Mouse (Mus musculus): ENCODE data around the gene Dnaic2. TPM values are rescaled to one million over a fixed set of nuclear protein-coding genes. Genes with fewer than 3 reads are reported as not detected.

The Dnaic2 gene
- polyA plus RNA-seq, 1 experiment = not detected

DNA sequence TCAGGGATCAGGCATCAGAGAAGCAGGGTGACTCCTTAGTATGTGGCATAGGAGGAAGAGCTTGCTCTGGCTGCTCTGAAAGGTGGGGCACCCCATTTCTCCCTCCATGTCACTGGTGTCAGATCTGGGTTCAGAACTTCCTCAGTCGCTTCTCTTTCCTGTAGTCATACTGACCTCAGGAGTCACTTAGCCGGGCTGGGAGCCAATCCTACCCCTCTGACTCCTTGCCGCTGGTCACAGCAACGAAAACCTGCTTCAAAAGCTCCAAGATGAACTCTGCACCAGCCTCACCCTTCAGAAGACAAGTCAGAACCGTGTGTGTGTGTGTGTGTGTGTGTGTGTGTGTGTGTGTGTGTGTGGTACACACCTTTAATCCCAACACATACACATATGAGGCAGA is 20.9 kb upstream of the Dnaic2 start:
- Histone ChIP-seq H3K4me3 (replicated peaks; ENCODE audit: control insufficient read depth, low read depth, low read length) (no peak overlapping the region), H3K27ac (ENCODE audit: control insufficient read depth, insufficient read depth, low read depth, low read length, poor library complexity) (no peak overlapping the region), H3K4me1 (ENCODE audit: control insufficient read depth, insufficient read depth, low read length) (peaks cover 1% of the 10 kb centered on the region; the same call in 1 of the 2 replicates)
- 23% methylated on average over 5 of the region's 5 CpGs for WGBS
- TF ChIP-seq CTCF (IDR thresholded peaks at IDR 0.05; ENCODE audit: control insufficient read depth, insufficient read depth, low read length) = no peak
- TF ChIP-seq POLR2A (IDR thresholded peaks at IDR 0.05; ENCODE audit: borderline replicate concordance, control insufficient read depth, low read depth, low read length) = no peak

DNA sequence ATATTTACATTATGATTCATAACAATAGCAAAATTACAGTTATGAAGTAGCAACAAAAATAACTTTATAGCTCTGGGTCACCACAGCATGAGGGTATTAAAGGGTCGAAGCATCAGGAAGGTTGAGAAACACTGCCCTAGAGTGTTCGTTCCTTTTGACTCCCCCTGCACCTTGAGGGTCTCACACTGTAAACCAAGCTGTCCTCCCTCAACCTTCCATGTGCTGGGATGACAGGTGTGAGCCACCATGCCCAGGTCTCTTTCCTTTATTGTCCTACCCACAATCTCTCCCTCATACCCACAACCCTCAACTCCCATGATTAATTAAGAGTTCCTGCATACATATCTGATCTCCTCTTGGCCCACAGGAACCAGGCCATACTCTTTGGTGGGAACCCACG is 15.8 kb upstream of the Dnaic2 start:
- Histone ChIP-seq H3K4me3 (replicated peaks; ENCODE audit: control insufficient read depth, low read depth, low read length) (no peak overlapping the region), H3K4me1 (ENCODE audit: control insufficient read depth, insufficient read depth, low read length) (no peaks in the 10 kb centered on the region), H3K27ac (ENCODE audit: control insufficient read depth, insufficient read depth, low read depth, low read length, poor library complexity) (no peak overlapping the region)
- TF ChIP-seq CTCF (IDR thresholded peaks at IDR 0.05; ENCODE audit: control insufficient read depth, insufficient read depth, low read length) (no peak), POLR2A (IDR thresholded peaks at IDR 0.05; ENCODE audit: borderline replicate concordance, control insufficient read depth, low read depth, low read length) (no peak)
- WGBS = 81% methylated on average over 3 of the region's 3 CpGs

DNA sequence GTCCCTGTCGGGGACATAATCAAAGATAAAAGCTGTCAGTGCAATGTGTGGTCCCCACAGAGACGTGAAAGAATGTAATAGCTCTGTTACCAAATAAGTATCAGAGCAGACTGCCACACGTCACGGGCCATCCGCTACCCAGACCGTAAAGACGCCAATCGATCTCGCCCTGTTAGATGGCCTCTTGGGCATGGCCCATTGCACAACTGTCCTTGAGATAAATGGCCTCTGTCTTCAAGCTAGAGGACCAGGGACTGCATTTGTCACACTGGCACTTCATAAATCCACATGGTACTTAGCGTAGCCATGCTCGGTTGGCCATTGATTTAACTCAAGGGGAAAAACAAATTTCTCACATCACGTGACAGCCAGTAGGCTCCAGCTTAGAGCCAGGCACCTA is 15.3 kb upstream of the Dnaic2 start:
- WGBS = 77% methylated on average over 12 of the region's 12 CpGs
- H3K27ac ChIP-seq (ENCODE audit: control insufficient read depth, insufficient read depth, low read depth, low read length, poor library complexity) = no peak overlapping the region
- H3K4me1 ChIP-seq (ENCODE audit: control insufficient read depth, insufficient read depth, low read length) = no peaks in the 10 kb centered on the region
- H3K4me3 ChIP-seq (replicated peaks; ENCODE audit: control insufficient read depth, low read depth, low read length) = no peak overlapping the region
- TF ChIP-seq CTCF (IDR thresholded peaks at IDR 0.05; ENCODE audit: control insufficient read depth, insufficient read depth, low read length) = no peak
- no peak for TF ChIP-seq POLR2A (IDR thresholded peaks at IDR 0.05; ENCODE audit: borderline replicate concordance, control insufficient read depth, low read depth, low read length)

DNA sequence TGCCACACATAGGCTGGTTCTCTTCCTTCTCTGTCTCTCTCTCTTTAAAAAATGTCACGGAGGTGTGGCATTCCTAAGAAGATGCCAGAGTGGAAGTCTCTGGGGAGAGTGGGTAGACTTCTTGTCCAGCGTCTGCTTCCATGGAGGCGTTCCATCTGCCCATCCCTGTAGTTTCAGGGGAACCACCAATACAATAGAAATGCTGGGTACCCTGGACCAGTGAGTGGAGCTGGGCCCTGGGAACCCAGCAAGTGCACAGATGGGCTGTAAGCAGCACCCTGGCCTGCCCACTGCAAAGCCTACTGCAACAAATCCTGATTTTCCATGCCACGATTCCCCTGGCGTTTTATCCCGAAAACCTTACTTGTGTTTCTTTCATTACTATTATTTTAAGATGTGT is 12.7 kb upstream of the Dnaic2 start:
- TF ChIP-seq CTCF (IDR thresholded peaks at IDR 0.05; ENCODE audit: control insufficient read depth, insufficient read depth, low read length) = no peak
- no peak for TF ChIP-seq POLR2A (IDR thresholded peaks at IDR 0.05; ENCODE audit: borderline replicate concordance, control insufficient read depth, low read depth, low read length)
- Histone ChIP-seq H3K27ac (ENCODE audit: control insufficient read depth, insufficient read depth, low read depth, low read length, poor library complexity) (no peak overlapping the region), H3K4me1 (ENCODE audit: control insufficient read depth, insufficient read depth, low read length) (no peaks in the 10 kb centered on the region), H3K4me3 (replicated peaks; ENCODE audit: control insufficient read depth, low read depth, low read length) (no peak overlapping the region)
- WGBS = 88% methylated on average over 6 of the region's 6 CpGs

DNA sequence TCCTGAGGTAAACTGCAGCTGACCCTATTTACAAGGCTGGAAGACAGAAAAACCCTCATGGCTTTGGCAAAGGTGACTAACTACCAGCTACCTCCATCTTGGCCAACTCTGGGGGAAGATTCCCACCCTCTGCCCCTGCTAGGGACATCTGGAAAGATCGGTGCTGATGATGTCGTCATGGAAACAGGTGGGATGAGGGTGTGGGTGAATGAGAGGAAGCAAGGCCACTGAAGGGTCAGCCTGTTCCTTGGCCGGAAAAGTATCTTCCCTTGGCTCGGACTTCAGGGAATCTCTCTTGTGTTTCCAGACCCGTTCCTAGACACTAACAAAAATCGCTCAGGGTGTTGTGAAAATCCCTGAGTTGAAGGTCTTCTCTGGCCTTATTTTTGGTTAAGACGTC is 11.7 kb upstream of the Dnaic2 start:
- TF ChIP-seq CTCF (IDR thresholded peaks at IDR 0.05; ENCODE audit: control insufficient read depth, insufficient read depth, low read length) (no peak), POLR2A (IDR thresholded peaks at IDR 0.05; ENCODE audit: borderline replicate concordance, control insufficient read depth, low read depth, low read length) (no peak)
- 84% methylated on average over 7 of the region's 7 CpGs for WGBS

DNA sequence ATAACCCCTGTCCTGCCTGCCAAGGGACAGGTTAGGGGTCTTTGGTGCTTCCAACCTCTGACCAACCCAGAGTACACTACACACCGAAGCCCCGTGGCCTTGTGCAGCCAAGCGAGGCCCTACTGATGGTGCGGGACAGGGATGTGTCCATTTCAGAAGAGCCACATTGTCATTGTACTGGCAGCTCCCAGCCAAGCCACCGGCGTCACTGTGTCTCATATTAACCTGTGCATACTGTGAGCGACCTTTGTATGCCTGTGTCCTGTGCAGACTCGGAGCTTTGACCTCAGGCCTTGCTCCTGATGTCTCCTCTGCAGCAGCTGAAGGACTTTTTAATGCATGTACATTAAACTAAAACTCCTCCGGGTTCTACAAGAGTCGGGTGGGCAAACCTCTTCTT is 6.7 kb upstream of the Dnaic2 start:
- H3K4me1 ChIP-seq (ENCODE audit: control insufficient read depth, insufficient read depth, low read length) = no peaks in the 10 kb centered on the region
- 81% methylated on average over 10 of the region's 10 CpGs for WGBS
- H3K27ac ChIP-seq (ENCODE audit: control insufficient read depth, insufficient read depth, low read depth, low read length, poor library complexity) = no peak overlapping the region
- H3K4me3 ChIP-seq (replicated peaks; ENCODE audit: control insufficient read depth, low read depth, low read length) = no peak overlapping the region
- TF ChIP-seq POLR2A (IDR thresholded peaks at IDR 0.05; ENCODE audit: borderline replicate concordance, control insufficient read depth, low read depth, low read length) (no peak), CTCF (IDR thresholded peaks at IDR 0.05; ENCODE audit: control insufficient read depth, insufficient read depth, low read length) (no peak)

More for the DNA sequence above, 11.7 kb upstream of the Dnaic2 start:
- H3K4me1 ChIP-seq (ENCODE audit: control insufficient read depth, insufficient read depth, low read length) = no peaks in the 10 kb centered on the region
- H3K27ac ChIP-seq (ENCODE audit: control insufficient read depth, insufficient read depth, low read depth, low read length, poor library complexity) = no peak overlapping the region
- no peak overlapping the region for H3K4me3 ChIP-seq (replicated peaks; ENCODE audit: control insufficient read depth, low read depth, low read length)

DNA sequence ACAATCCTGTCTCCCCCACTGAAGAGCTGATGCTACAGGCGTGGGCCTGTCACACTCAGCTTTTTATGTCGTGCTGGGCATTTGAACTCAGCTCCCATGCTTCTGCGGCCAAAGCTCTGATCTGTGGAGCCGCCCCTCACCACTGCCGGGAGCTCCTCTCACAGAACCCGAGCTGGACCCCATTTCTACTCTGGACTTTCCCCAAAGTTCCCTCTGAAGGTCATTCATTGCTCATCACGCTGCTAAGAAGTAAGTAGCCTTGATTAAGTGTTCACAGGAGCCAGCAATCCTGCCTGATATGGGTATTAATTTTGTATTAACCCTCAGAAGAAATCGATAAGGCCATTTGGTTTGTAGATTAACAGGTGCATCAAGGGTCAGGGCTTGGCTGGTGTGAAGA is 4.8 kb upstream of the Dnaic2 start:
- no peaks in the 10 kb centered on the region for H3K4me1 ChIP-seq (ENCODE audit: control insufficient read depth, insufficient read depth, low read length)

DNA sequence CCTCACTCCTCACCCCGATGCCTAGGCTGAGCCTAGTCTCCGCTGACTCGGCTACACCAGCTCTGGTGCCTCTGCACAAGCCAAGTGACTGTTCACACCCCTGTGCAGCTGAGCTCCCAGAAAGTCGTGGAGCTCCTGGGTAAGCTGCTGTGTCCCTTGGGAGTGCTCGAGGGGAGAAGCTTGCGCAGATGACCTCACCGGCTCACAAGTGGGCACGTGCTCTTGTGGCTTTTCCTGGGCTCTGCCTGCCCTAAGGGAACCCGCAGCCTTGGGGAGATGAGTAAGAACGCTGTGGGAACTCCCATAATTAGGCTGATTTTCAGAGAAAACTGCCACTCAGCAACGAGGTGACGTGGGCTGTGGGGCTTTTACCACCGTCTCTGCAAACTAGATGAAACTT is 4.2 kb upstream of the Dnaic2 start:
- TF ChIP-seq POLR2A (IDR thresholded peaks at IDR 0.05; ENCODE audit: borderline replicate concordance, control insufficient read depth, low read depth, low read length) (no peak), CTCF (IDR thresholded peaks at IDR 0.05; ENCODE audit: control insufficient read depth, insufficient read depth, low read length) (no peak)
- H3K27ac ChIP-seq (ENCODE audit: control insufficient read depth, insufficient read depth, low read depth, low read length, poor library complexity) = no peak overlapping the region
- WGBS = 68% methylated on average over 13 of the region's 13 CpGs
- H3K4me3 ChIP-seq (replicated peaks; ENCODE audit: control insufficient read depth, low read depth, low read length) = no peak overlapping the region
- H3K4me1 ChIP-seq (ENCODE audit: control insufficient read depth, insufficient read depth, low read length) = no peaks in the 10 kb centered on the region

More for the DNA sequence above, 4.8 kb upstream of the Dnaic2 start:
- TF ChIP-seq CTCF (IDR thresholded peaks at IDR 0.05; ENCODE audit: control insufficient read depth, insufficient read depth, low read length) (no peak), POLR2A (IDR thresholded peaks at IDR 0.05; ENCODE audit: borderline replicate concordance, control insufficient read depth, low read depth, low read length) (no peak)
- no peak overlapping the region for H3K27ac ChIP-seq (ENCODE audit: control insufficient read depth, insufficient read depth, low read depth, low read length, poor library complexity)
- WGBS = 75% methylated on average over 8 of the region's 8 CpGs
- H3K4me3 ChIP-seq (replicated peaks; ENCODE audit: control insufficient read depth, low read depth, low read length) = no peak overlapping the region

Measured in bone marrow, adult 2 months (tissue).